Mouse (Mus musculus) lung, embryonic 14.5 days (tissue): ENCODE measurements around the gene Glis3. TPM values are rescaled to one million over a fixed set of nuclear protein-coding genes. Genes with fewer than 3 reads are reported as not detected.
A peak's percentile ranks its signal among the peaks of the same experiment; 100 is the strongest.

Experiments used
- ATAC-seq: fragments of 200-750 bp; cut with Nextera tagmentation; 2 replicates; pipeline ENCODE4 v1.8.0; 2017; ENCODE audit warnings: mild to moderate bottlenecking, moderate TSS enrichment, moderate library complexity; ENCODE audit not compliant: insufficient read depth
- DNase-seq: peaks from one replicate; pipeline ENCODE4 v3.0.0-alpha.2; 2015
- H3K27ac ChIP-seq: fragments of 300-500 bp; sonication (generic); 2 replicates; pipeline ENCODE4 v1.5.1; 2014; ENCODE audit warnings: low read depth, mild to moderate bottlenecking, moderate library complexity
- H3K27me3 ChIP-seq: fragments of 300-500 bp; sonication (generic); 2 replicates; pipeline ENCODE4 v1.6.1; 2014; ENCODE audit warnings: low read length, control low read depth; ENCODE audit not compliant: insufficient read depth
- H3K36me3 ChIP-seq: fragments of 300-500 bp; sonication (generic); 2 replicates; pipeline ENCODE4 v1.6.1; 2014; ENCODE audit warnings: control low read depth; ENCODE audit not compliant: insufficient read depth
- H3K4me1 ChIP-seq: fragments of 300-500 bp; sonication (generic); 2 replicates; pipeline ENCODE4 v1.6.1; 2014; ENCODE audit warnings: antibody characterized with exemption, control low read depth; ENCODE audit not compliant: insufficient read depth
- H3K4me2 ChIP-seq: fragments of 300-500 bp; sonication (generic); 2 replicates; pipeline ENCODE4 v1.6.1; 2014; ENCODE audit warnings: mild to moderate bottlenecking
- H3K4me3 ChIP-seq: fragments of 300-500 bp; sonication (generic); 2 replicates; pipeline ENCODE4 v1.5.1; 2014; ENCODE audit warnings: low read depth, low read length
- H3K9ac ChIP-seq: fragments of 300-500 bp; sonication (generic); 2 replicates; pipeline ENCODE4 v1.6.1; 2014
- H3K9me3 ChIP-seq: fragments of 300-500 bp; sonication (generic); 2 replicates; pipeline ENCODE4 v1.6.1; 2016; ENCODE audit warnings: low read depth, low read length, control low read depth
- CTCF ChIP-seq: IDR thresholded peaks from 2 replicates; pipeline ENCODE4 v1.5.1; 2016; ENCODE audit warnings: antibody characterized with exemption, low read depth
- WGBS: fragments of 180-500 bp; shearing (Covaris S2); extraction: QIAGEN DNeasy Blood & Tissue Kit; methylation state at CpG from one replicate; pipeline ENCODE4 v1.1.7; 2014; 5-methylcytosine and 5-hydroxymethylcytosine counted together
- polyA plus RNA-seq: library from polyadenylated mRNA; unstranded; fragments of >200 nt; fragmentation: Nextera tagmentation; extraction: Ambion mirVana; gene quantifications from 2 replicates; pipeline ENCODE4 v1.2.1, GENCODE M21; 2014

Gene Glis3
- polyA plus RNA-seq, 1 experiment from 2014 or later: 4.7 TPM

DNA sequence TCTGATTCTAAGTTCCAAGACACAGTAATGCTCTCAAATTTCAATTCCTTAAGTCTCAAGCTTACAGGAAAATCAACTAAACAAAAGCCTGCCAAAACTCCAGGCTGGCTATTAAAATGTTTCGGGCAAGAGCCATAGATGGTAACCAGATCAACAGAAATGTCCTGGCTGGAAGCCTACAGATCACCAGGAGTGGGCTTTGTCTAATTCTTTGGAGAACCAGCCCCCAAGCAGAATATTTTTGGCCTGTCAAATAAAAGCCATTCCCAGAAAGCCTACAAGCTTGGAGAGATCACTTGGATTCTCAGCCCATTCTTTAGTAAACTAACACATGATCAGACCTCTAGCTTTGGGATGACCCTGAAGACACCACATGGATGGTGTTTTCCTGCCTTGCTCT, 303.5 kb downstream of the Glis3 start:
- Histone ChIP-seq H3K4me3 (no peak overlapping the region), H3K36me3 (no peaks in the 10 kb centered on the region), H3K4me2 (no peak overlapping the region), H3K27me3 (no peaks in the 10 kb centered on the region), H3K4me1 (no peaks in the 10 kb centered on the region; the same call in 1 of the 2 replicates), H3K27ac (no peak overlapping the region), H3K9ac (no peak overlapping the region), H3K9me3 (no peaks in the 10 kb centered on the region)
- DNase-seq (peak; percentile 9), ATAC-seq (no peak)
- no peak for TF ChIP-seq CTCF
- WGBS: 67% methylated on average over 1 of the region's 1 CpGs

DNA sequence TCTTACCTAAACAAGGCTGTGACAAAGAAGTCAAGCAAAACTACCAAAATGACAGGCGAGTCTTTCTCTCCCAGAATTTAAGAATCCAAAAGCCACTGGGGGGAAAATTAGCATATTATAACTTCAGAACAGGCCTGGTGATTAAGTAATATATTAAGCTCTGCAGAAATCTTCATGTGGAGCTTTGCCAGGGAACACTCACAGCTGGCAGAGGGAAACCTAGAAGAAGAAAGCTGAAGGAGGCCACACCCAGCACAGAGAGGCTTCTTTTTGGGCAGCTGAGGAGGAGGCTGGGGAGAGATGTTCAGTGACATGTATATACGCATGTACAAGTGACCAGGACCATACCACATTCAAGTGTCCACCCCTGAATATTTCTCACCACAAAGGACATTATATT, 304.1 kb downstream of the Glis3 start:
- ATAC-seq: no peak
- no peak overlapping the region for H3K9ac ChIP-seq
- DNase-seq: no peak
- TF ChIP-seq CTCF: no peak
- H3K4me2 ChIP-seq: no peak overlapping the region
- H3K27ac ChIP-seq: no peak overlapping the region
- H3K4me3 ChIP-seq: no peak overlapping the region
- H3K27me3 ChIP-seq: no peaks in the 10 kb centered on the region
- no peaks in the 10 kb centered on the region for H3K4me1 ChIP-seq
- no peaks in the 10 kb centered on the region for H3K36me3 ChIP-seq
- WGBS: 71% methylated on average over 2 of the region's 2 CpGs
- H3K9me3 ChIP-seq: no peaks in the 10 kb centered on the region

DNA sequence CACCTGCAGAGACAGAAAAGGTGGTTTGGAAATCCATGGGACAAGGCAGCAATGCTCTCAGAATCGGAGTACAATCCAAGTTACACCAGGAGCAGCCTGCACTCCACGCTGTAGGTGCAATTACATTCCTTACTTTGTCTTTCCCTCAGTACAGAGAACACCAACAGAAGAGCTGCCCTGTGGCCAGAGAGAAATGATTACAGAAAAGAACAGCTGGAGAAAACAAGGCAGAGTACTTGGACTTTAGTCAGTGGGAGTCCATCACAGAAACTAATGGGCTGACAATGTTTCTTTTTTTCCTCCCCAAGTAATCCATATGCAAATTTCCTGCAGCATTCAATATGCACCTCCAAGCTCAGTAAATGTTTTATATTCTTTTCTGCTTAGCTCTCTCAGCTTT, 305.4 kb downstream of the Glis3 start:
- Histone ChIP-seq H3K4me3 (no peak overlapping the region), H3K4me2 (no peak overlapping the region), H3K36me3 (no peaks in the 10 kb centered on the region), H3K27me3 (no peaks in the 10 kb centered on the region), H3K4me1 (no peaks in the 10 kb centered on the region), H3K9me3 (no peaks in the 10 kb centered on the region), H3K27ac (no peak overlapping the region), H3K9ac (no peak overlapping the region)
- WGBS: 67% methylated on average over 2 of the region's 2 CpGs
- no peak for DNase-seq
- TF ChIP-seq CTCF: no peak
- ATAC-seq: no peak

DNA sequence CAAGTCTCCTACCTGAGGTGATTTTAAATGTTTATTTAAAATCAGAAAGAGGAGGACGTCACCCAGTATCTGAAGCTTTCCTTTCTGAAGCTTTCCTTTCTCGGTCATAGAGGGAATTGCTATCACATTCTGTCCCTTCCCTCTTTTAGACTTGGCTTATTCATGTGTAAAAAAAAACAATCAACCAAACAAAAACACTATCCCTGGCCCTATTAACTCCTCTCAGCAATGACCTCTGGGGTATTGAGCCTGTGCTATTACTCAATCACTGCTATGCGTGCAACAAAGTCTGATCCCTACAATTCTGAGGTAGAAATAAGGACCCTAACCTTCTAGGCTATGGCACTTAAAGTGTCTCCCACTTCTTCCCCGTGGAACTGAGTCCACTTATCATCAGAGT, 311.7 kb downstream of the Glis3 start:
- Histone ChIP-seq H3K27ac (no peak overlapping the region), H3K9me3 (no peaks in the 10 kb centered on the region), H3K36me3 (no peaks in the 10 kb centered on the region), H3K4me2 (no peak overlapping the region), H3K27me3 (no peaks in the 10 kb centered on the region), H3K4me1 (no peaks in the 10 kb centered on the region), H3K9ac (no peak overlapping the region), H3K4me3 (no peak overlapping the region)
- DNase-seq (no peak), ATAC-seq (no peak)
- TF ChIP-seq CTCF: no peak
- 76% methylated on average over 4 of the region's 4 CpGs for WGBS

DNA sequence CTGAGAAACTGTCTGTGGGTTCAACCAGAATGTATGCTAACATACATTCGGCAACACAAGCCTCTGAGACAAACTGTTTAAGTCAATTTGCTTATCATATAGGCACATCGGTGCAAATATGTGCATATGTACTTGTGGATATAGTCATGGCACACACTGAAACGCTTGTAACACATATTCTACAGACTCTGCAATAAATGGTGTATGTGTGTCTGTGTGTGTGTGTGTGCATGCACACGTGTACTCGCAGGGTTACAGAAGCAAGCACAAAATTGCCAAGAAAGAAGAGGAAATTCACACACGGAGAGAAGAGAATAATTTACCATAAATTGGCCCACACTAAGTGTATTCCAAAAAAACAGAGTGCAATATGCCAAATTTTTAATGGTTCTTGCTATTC, 312.6 kb downstream of the Glis3 start:
- no peaks in the 10 kb centered on the region for H3K9me3 ChIP-seq
- H3K4me2 ChIP-seq: no peak overlapping the region
- WGBS: 84% methylated on average over 6 of the region's 6 CpGs
- H3K36me3 ChIP-seq: no peaks in the 10 kb centered on the region
- H3K27me3 ChIP-seq: no peaks in the 10 kb centered on the region
- no peak overlapping the region for H3K9ac ChIP-seq
- DNase-seq (no peak), ATAC-seq (no peak)
- no peak overlapping the region for H3K4me3 ChIP-seq
- no peak overlapping the region for H3K27ac ChIP-seq
- H3K4me1 ChIP-seq: no peaks in the 10 kb centered on the region
- no peak for TF ChIP-seq CTCF

DNA sequence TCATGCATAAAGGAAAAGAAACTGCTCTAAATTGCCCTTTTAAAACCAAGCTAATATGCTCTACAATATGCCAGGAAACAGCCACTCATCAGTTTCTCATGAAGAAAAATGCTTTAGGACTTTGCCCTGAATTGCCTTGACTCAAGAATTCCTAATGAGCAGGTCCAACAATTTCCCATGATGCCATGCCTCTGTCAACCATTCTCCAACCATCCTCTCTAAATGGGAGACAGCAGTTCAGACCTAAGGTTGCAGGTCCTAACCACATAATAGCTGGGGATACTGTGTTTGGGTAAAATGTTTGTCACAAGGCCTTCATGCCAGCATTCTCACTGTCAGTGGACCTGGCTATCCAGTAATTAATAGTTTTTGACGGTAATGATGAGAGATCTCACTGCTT, 313.1 kb downstream of the Glis3 start:
- no peaks in the 10 kb centered on the region for H3K9me3 ChIP-seq

DNA sequence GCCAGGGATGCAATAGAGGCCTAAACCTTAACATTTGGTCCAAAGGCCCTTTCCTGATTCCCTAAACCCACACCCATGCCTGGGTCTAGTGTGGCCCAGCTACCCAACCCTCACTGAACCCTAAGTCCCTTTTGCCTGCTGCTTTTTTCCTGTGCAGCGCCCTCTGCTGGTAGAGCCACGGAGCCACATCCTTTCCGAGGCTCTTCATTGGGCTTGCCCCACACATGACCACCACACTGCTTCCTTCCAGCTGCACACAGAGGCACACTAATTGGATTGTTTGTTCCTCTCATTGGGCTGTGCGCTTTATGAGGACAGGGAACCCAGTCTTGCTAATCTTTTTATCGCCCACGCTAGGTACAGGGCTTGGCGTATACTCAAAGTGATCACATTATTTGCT, 314.0 kb downstream of the Glis3 start:
- no peak overlapping the region for H3K27ac ChIP-seq
- no peaks in the 10 kb centered on the region for H3K36me3 ChIP-seq
- no peak overlapping the region for H3K4me2 ChIP-seq
- no peak overlapping the region for H3K9ac ChIP-seq
- ATAC-seq (no peak), DNase-seq (peak; percentile 39)
- peak; percentile 75 for TF ChIP-seq CTCF
- no peaks in the 10 kb centered on the region for H3K4me1 ChIP-seq
- 56% methylated on average over 7 of the region's 7 CpGs for WGBS
- H3K9me3 ChIP-seq: no peaks in the 10 kb centered on the region
- H3K27me3 ChIP-seq: no peaks in the 10 kb centered on the region
- H3K4me3 ChIP-seq: no peak overlapping the region

More for the DNA sequence above, 313.1 kb downstream of the Glis3 start:
- TF ChIP-seq CTCF: no peak
- no peaks in the 10 kb centered on the region for H3K27me3 ChIP-seq
- H3K36me3 ChIP-seq: no peaks in the 10 kb centered on the region
- DNase-seq: no peak
- no peak overlapping the region for H3K9ac ChIP-seq
- no peak overlapping the region for H3K4me2 ChIP-seq
- WGBS: 90% methylated on average over 1 of the region's 1 CpGs
- H3K4me3 ChIP-seq: no peak overlapping the region
- no peak for ATAC-seq
- no peak overlapping the region for H3K27ac ChIP-seq
- no peaks in the 10 kb centered on the region for H3K4me1 ChIP-seq

DNA sequence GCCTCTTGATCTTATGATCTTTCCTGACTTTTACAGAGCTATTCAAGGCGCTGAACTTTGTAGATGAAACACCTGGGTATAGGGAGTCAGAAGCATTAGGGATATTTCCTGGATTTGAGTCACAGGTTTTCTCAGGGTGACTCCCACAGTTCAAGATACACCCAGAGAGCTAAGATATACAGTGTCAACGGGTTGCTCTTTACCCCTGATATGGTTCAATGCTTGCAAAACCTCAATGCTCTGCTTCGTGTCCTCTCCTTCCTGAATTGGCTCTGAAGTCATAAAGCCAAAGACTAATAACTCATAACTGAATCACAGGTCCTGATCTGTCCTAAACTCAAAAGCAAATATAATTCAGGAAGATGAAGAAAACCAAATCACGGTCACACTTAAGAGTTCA, 319.0 kb downstream of the Glis3 start:
- Histone ChIP-seq H3K9me3 (no peaks in the 10 kb centered on the region), H3K9ac (no peak overlapping the region), H3K36me3 (no peaks in the 10 kb centered on the region), H3K4me3 (no peak overlapping the region), H3K4me2 (no peak overlapping the region), H3K27ac (no peak overlapping the region), H3K27me3 (no peaks in the 10 kb centered on the region), H3K4me1 (no peaks in the 10 kb centered on the region)
- no peak for DNase-seq
- TF ChIP-seq CTCF: no peak
- ATAC-seq: no peak
- WGBS: 70% methylated on average over 4 of the region's 4 CpGs
